Mouse (Mus musculus) urinary bladder, postnatal 14 days (tissue): ENCODE measurements at regions not wholly inside any gene's neighbourhood (a gene's known extent, or its start where the extent isn't known, plus 50 kb on each side); places are given as distances from the start of the nearest gene placed in this dataset.
"Not testable (repeated sequence)": the region's sequence is repeated elsewhere in the genome, so short reads cannot be mapped to it uniquely, and the experiment has no call there.

Experiments used
- DNase-seq: peaks from one replicate; pipeline ENCODE4 v3.0.0; 2021; ENCODE audit warnings: low spot score

- no peak for DNase-seq
These were observed 327.0 kb upstream of the Akr1e1 start for GRCm38 (mm10) chr13:4935940-4936339.

- DNase-seq: no peak
These were observed 330.9 kb upstream of the Akr1e1 start for GRCm38 (mm10) chr13:4939849-4940248.

- not testable (repeated sequence) for DNase-seq
These were observed 333.5 kb upstream of the Akr1e1 start for GRCm38 (mm10) chr13:4942490-4942889.

GRCm38 (mm10) chr13:4943046-4943445, 334.1 kb upstream of the Akr1e1 start:
- DNase-seq: no peak

GRCm38 (mm10) chr13:4955384-4955783, 346.4 kb upstream of the Akr1e1 start:
- DNase-seq: no peak

GRCm38 (mm10) chr13:4964824-4965223, 355.9 kb upstream of the Akr1e1 start:
- no peak for DNase-seq

- DNase-seq: no peak
These were observed 361.3 kb upstream of the Akr1e1 start for GRCm38 (mm10) chr13:4970081-4970892.

GRCm38 (mm10) chr13:4971472-4972067, 362.6 kb upstream of the Akr1e1 start:
- DNase-seq: no peak

- no peak for DNase-seq
These were observed 383.9 kb upstream of the Akr1e1 start for GRCm38 (mm10) chr13:4992876-4993275.

GRCm38 (mm10) chr13:5008296-5008695, 399.3 kb upstream of the Akr1e1 start:
- DNase-seq: no peak

GRCm38 (mm10) chr13:5022439-5022838, 413.5 kb upstream of the Akr1e1 start:
- DNase-seq: no peak

GRCm38 (mm10) chr13:5059859-5060258, 450.9 kb upstream of the Akr1e1 start:
- DNase-seq: no peak

GRCm38 (mm10) chr13:5060462-5060861, 451.5 kb upstream of the Akr1e1 start:
- peak; percentile 2 for DNase-seq

GRCm38 (mm10) chr13:5107454-5107853, 498.5 kb upstream of the Akr1e1 start:
- no peak for DNase-seq

GRCm38 (mm10) chr13:5154911-5155310, 545.9 kb upstream of the Akr1e1 start:
- no peak for DNase-seq

GRCm38 (mm10) chr13:5159765-5160684, 551.1 kb upstream of the Akr1e1 start:
- DNase-seq: no peak

GRCm38 (mm10) chr13:5166716-5167115, 557.7 kb upstream of the Akr1e1 start:
- no peak for DNase-seq

- no peak for DNase-seq
These were observed 570.0 kb upstream of the Akr1e1 start for GRCm38 (mm10) chr13:5178996-5179395.

- no peak for DNase-seq
These were observed 570.6 kb upstream of the Akr1e1 start for GRCm38 (mm10) chr13:5179552-5179951.

GRCm38 (mm10) chr13:5185237-5185800, 576.3 kb upstream of the Akr1e1 start:
- DNase-seq: not testable (repeated sequence)

GRCm38 (mm10) chr13:5202736-5203135, 593.8 kb upstream of the Akr1e1 start:
- no peak for DNase-seq

- no peak for DNase-seq
These were observed 595.2 kb upstream of the Akr1e1 start for GRCm38 (mm10) chr13:5204143-5204542.
